Mouse (Mus musculus) stomach, postnatal 0 days (tissue): Measurements from ENCODE around the gene Bcl2l10. TPM values are rescaled to one million over a fixed set of nuclear protein-coding genes. Genes with fewer than 3 reads are reported as not detected.
"Not testable (repeated sequence)": the region's sequence is repeated elsewhere in the genome, so short reads cannot be mapped to it uniquely, and the experiment has no call there.

Experiments used
- ATAC-seq: fragments of 200-750 bp; cut with Nextera tagmentation; 2 replicates; pipeline ENCODE4 v1.8.0; 2017; ENCODE audit not compliant: low FRiP score, low TSS enrichment
- DNase-seq: peaks from one replicate; pipeline ENCODE4 v3.0.0-alpha.2; 2016; ENCODE audit warnings: low spot score
- H3K27ac ChIP-seq: fragments of 300-500 bp; sonication (generic); replicated peaks from 2 replicates; pipeline ENCODE4 v1.5.1; 2014; ENCODE audit warnings: mild to moderate bottlenecking, control low read depth
- H3K27me3 ChIP-seq: fragments of 300-500 bp; sonication (generic); 2 replicates; pipeline ENCODE4 v1.6.1; 2014; ENCODE audit warnings: low read length; ENCODE audit not compliant: control insufficient read depth, insufficient read depth
- H3K36me3 ChIP-seq: fragments of 300-500 bp; sonication (generic); 2 replicates; pipeline ENCODE4 v1.6.1; 2014; ENCODE audit warnings: low read length, mixed read lengths; ENCODE audit not compliant: control insufficient read depth, insufficient read depth
- H3K4me1 ChIP-seq: fragments of 300-500 bp; sonication (generic); replicated peaks from 2 replicates; pipeline ENCODE4 v1.6.1; 2014; ENCODE audit warnings: antibody characterized with exemption; ENCODE audit not compliant: control insufficient read depth, insufficient read depth
- H3K4me2 ChIP-seq: fragments of 300-500 bp; sonication (generic); replicated peaks from 2 replicates; pipeline ENCODE4 v1.6.1; 2014; ENCODE audit warnings: low read depth, mild to moderate bottlenecking, control low read depth, moderate library complexity
- H3K4me3 ChIP-seq: fragments of 300-500 bp; sonication (generic); 2 replicates; pipeline ENCODE4 v1.5.1; 2014; ENCODE audit warnings: low read depth, low read length, control low read depth
- H3K9ac ChIP-seq: fragments of 300-500 bp; sonication (generic); 2 replicates; pipeline ENCODE4 v1.6.1; 2014; ENCODE audit warnings: mild to moderate bottlenecking, low read length, control low read depth, mixed read lengths
- H3K9me3 ChIP-seq: fragments of 300-500 bp; sonication (generic); 2 replicates; pipeline ENCODE4 v1.6.1; 2016; ENCODE audit warnings: low read length; ENCODE audit not compliant: control insufficient read depth
- CTCF ChIP-seq: IDR thresholded peaks from 2 replicates; pipeline ENCODE4 v1.5.1; 2016; ENCODE audit warnings: antibody characterized with exemption, low read depth, mild to moderate bottlenecking, moderate library complexity
- EP300 ChIP-seq: optimal IDR thresholded peaks from 2 replicates; pipeline ENCODE3; 2016; ENCODE audit warnings: antibody characterized with exemption
- WGBS: fragments of 180-500 bp; shearing (Covaris S2); extraction: QIAGEN DNeasy Blood & Tissue Kit; methylation state at CpG from one replicate; pipeline ENCODE4 v1.1.7; 2014; 5-methylcytosine and 5-hydroxymethylcytosine counted together
- polyA plus RNA-seq: library from polyadenylated mRNA; unstranded; fragments of >200 nt; fragmentation: Nextera tagmentation; extraction: Ambion mirVana; gene quantifications from 2 replicates; pipeline ENCODE4 v1.2.1, GENCODE M21; 2015

The Bcl2l10 gene
- polyA plus RNA-seq, 1 experiment from 2014 or later, result not detected

- Histone ChIP-seq H3K36me3 (no peaks in the 10 kb centered on the region), H3K9ac (no peak overlapping the region), H3K27ac (no peak overlapping the region), H3K4me1 (no peaks in the 10 kb centered on the region), H3K4me2 (no peak overlapping the region), H3K27me3 (no peaks in the 10 kb centered on the region), H3K9me3 (no peaks in the 10 kb centered on the region), H3K4me3 (no peak overlapping the region)
- DNase-seq (no peak), ATAC-seq (no peak)
- WGBS, result 66% methylated on average over 5 of the region's 5 CpGs
- TF ChIP-seq CTCF (no peak), EP300 (no peak)
Measured at GRCm38 (mm10) chr9:75363001-75363400, 15.4 kb downstream of the Bcl2l10 start.

GRCm38 (mm10) chr9:75363702-75364101 is 16.1 kb downstream of the Bcl2l10 start:
- ATAC-seq, H3K4me2 ChIP-seq, H3K9me3 ChIP-seq, DNase-seq, H3K27me3 ChIP-seq, H3K9ac ChIP-seq, H3K36me3 ChIP-seq, H3K4me3 ChIP-seq, H3K4me1 ChIP-seq, H3K27ac ChIP-seq: not testable (repeated sequence)
- WGBS, result 56% methylated on average over 7 of the region's 7 CpGs

DNA sequence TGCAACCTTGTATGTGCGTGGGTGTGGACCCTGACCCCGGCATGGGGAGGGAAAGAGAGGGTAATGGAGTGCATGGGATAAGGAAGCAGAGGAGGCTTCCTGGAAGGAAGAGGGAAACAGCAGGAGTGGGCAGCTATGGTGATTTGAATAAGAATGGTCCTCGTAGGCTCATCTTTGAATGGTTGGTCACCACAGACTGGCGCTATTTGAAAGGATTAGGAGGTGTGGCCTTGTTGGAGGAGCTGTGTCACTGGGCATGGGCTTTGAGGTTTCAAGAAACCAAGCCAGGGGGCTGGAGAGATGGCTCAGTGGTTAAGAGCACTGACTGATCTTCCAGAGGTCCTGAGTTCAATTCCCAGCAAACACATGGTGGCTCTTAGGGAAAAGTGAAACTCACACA is 17.6 kb downstream of the Bcl2l10 start:
- WGBS, result 87% methylated on average over 4 of the region's 4 CpGs
- DNase-seq (no peak), ATAC-seq (no peak)
- Histone ChIP-seq H3K4me1 (no peaks in the 10 kb centered on the region), H3K36me3 (no peaks in the 10 kb centered on the region), H3K9me3 (no peaks in the 10 kb centered on the region), H3K9ac (no peak overlapping the region), H3K27me3 (no peaks in the 10 kb centered on the region), H3K4me2 (no peak overlapping the region), H3K27ac (no peak overlapping the region), H3K4me3 (no peak overlapping the region)
- TF ChIP-seq CTCF (no peak), EP300 (no peak)

- H3K4me2 ChIP-seq, result no peak overlapping the region
- H3K4me1 ChIP-seq, result no peaks in the 10 kb centered on the region
- no peak for DNase-seq
- no peaks in the 10 kb centered on the region for H3K9me3 ChIP-seq
- no peak overlapping the region for H3K27ac ChIP-seq
- TF ChIP-seq EP300 (no peak), CTCF (no peak)
- no peaks in the 10 kb centered on the region for H3K36me3 ChIP-seq
- 58% methylated on average over 5 of the region's 5 CpGs for WGBS
- no peak overlapping the region for H3K9ac ChIP-seq
- no peaks in the 10 kb centered on the region for H3K27me3 ChIP-seq
- H3K4me3 ChIP-seq, result no peak overlapping the region
- ATAC-seq, result no peak; the same call in 1 of the 2 replicates
Measured at GRCm38 (mm10) chr9:75366191-75366590, 18.6 kb downstream of the Bcl2l10 start.

- Histone ChIP-seq H3K27me3 (no peaks in the 10 kb centered on the region), H3K4me3 (no peak overlapping the region), H3K4me1 (no peaks in the 10 kb centered on the region), H3K9me3 (no peaks in the 10 kb centered on the region), H3K36me3 (no peaks in the 10 kb centered on the region), H3K27ac (no peak overlapping the region), H3K4me2 (no peak overlapping the region), H3K9ac (no peak overlapping the region)
- WGBS, result 69% methylated on average over 3 of the region's 3 CpGs
- ATAC-seq, result no peak
- TF ChIP-seq EP300 (no peak), CTCF (no peak)
- DNase-seq, result no peak
Measured at GRCm38 (mm10) chr9:75368779-75369178, 21.2 kb downstream of the Bcl2l10 start.

DNA sequence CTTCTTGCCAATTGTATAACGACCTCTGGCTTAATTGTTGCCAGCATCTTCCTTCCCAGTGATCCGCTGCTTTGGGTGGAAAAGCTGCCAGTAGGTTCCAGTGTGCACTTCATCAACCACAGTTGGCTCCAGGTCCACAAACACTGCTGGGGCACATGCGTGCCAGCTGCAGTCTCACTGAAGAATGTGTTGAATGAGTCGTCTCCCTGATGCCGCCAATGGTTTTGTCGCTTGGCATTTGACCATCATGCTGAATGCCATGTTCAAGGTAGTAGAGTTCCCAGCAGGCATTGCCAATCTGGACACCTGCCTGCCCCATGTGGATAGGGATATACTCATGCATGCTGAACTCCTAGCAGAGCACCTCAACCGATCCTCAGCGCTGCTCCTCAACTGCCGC is 28.0 kb downstream of the Bcl2l10 start:
- Histone ChIP-seq H3K9me3 (no peaks in the 10 kb centered on the region), H3K4me1 (no peaks in the 10 kb centered on the region), H3K4me2 (no peak overlapping the region), H3K27me3 (no peaks in the 10 kb centered on the region), H3K4me3 (no peak overlapping the region), H3K36me3 (no peaks in the 10 kb centered on the region), H3K27ac (no peak overlapping the region), H3K9ac (no peak overlapping the region)
- WGBS, result 91% methylated on average over 9 of the region's 9 CpGs
- no peak for DNase-seq
- TF ChIP-seq EP300 (no peak), CTCF (no peak)
- ATAC-seq, result no peak
